9 mouse cellular contexts compared by ENCODE assay signal in genomic region chr15:77359486-77359885, GRCm38 (mm10). TPM values are rescaled to one million over a fixed set of nuclear protein-coding genes. Genes with fewer than 3 reads are reported as not detected.
DNase-seq lines count a peak whose midpoint lies in the region; TF ChIP-seq lines count a peak whose summit lies in the region.
"Had no signal": no experiment of that assay in that cellular context is flagged by ENCODE, and none has a peak within 500 bp of the region (broad histone marks: within the 10 kb centered on the region; RNA-seq: fewer than 3 reads in every experiment).

No protein-coding gene starts in this region.

- DNase-seq in lung, adult 2 months = no peak
- no peak for DNase-seq in lung, postnatal 14 days
- peak; percentile 73 for DNase-seq in gastrocnemius, postnatal 14 days
- DNase-seq in kidney, adult 8-10 months = peak; percentile 39 to 65
- DNase-seq in right cerebral cortex, postnatal 36 days (ENCODE audit: low spot score in 2 of 2) = no peak
- no peak for DNase-seq in left cerebral cortex, adult 8-10 months (ENCODE audit: low spot score in 2 of 2)
- no peak for DNase-seq in right cerebral cortex, postnatal 10 days (ENCODE audit: low spot score in 2 of 2)

- H3K4me2 ChIP-seq in myocyte (ENCODE audit: low read depth) = peak overlapping the region; percentile 80

- intact Hi-C loops in gastrocnemius, postnatal 14 days (cut with DNase I; ENCODE audit: low total_unique reads) = loop anchor here (5.0 kb wide), 1 partner anchor 132 kb away; no protein-coding TSS in a partner anchor

- no peak for TF ChIP-seq CTCF in lung, adult 2 months (IDR thresholded peaks at IDR 0.05; ENCODE audit: insufficient read depth, low read length)

- no peaks in the 10 kb centered on the region for H3K27me3 ChIP-seq in myocyte (ENCODE audit: control insufficient read depth, insufficient read depth, insufficient read length)

- 42% methylated on average over 9 of the region's 9 CpGs for WGBS in lung, adult 2 months

- peak overlapping the region; percentile 33 for H3K4me3 ChIP-seq in lung, adult 2 months (replicated peaks; ENCODE audit: extremely low read depth, low read depth, low read length)
- H3K4me3 ChIP-seq in myocyte = peak overlapping the region; percentile 13

- peaks cover 7% of the 10 kb centered on the region for H3K4me1 ChIP-seq in lung, adult 2 months (ENCODE audit: control insufficient read depth, insufficient read depth, low read length)

- no peak overlapping the region for H3ac ChIP-seq in myocyte (ENCODE audit: control insufficient read depth, insufficient read length)

- peak; percentile 47; the same call in 1 of the 2 replicates for TF ChIP-seq POLR2A in lung, adult 2 months (IDR thresholded peaks at IDR 0.05; ENCODE audit: borderline replicate concordance, extremely low read depth, low read depth, low read length)
- TF ChIP-seq POLR2A in myocyte (IDR thresholded peaks at IDR 0.05; ENCODE audit: insufficient read length, low read depth) = no peak

- no peaks in the 10 kb centered on the region for H3K79me2 ChIP-seq in myocyte (ENCODE audit: control insufficient read depth, insufficient read depth)

- H3K36me3 ChIP-seq in myocyte (ENCODE audit: control insufficient read depth, insufficient read depth) = no peaks in the 10 kb centered on the region

TF ChIP-seq in myocyte, 11 proteins besides CTCF, POLR2A, EP300 and RAD21:
- TF ChIP-seq MYOD1 (IDR thresholded peaks at IDR 0.05; ENCODE audit: control insufficient read depth in 1 of 3, insufficient read length in 2 of 3, low read depth in 2 of 3) = no peak
- no peak for TF ChIP-seq POLR2AphosphoS2 (IDR thresholded peaks at IDR 0.05; ENCODE audit: insufficient read length, low read depth)
- no peak for TF ChIP-seq REST (IDR thresholded peaks at IDR 0.05; ENCODE audit: insufficient read depth, insufficient read length)
- TF ChIP-seq USF1 (IDR thresholded peaks at IDR 0.05; ENCODE audit: low read depth) = no peak
- no peak for TF ChIP-seq TCF12 (IDR thresholded peaks at IDR 0.05; ENCODE audit: insufficient read depth, poor library complexity, severe bottlenecking)
- no peak for TF ChIP-seq MYOG (IDR thresholded peaks at IDR 0.05; ENCODE audit: control insufficient read depth in 1 of 3, insufficient read depth in 1 of 3, insufficient read length in 2 of 3, low read depth in 2 of 3)
- no peak for TF ChIP-seq TCF3 (IDR thresholded peaks at IDR 0.05; ENCODE audit: insufficient read length, low read depth)
- TF ChIP-seq E2F4 (IDR thresholded peaks at IDR 0.05; ENCODE audit: insufficient read depth) = no peak
- no peak for TF ChIP-seq CEBPB (IDR thresholded peaks at IDR 0.05; ENCODE audit: insufficient read depth, poor library complexity, severe bottlenecking)
- no peak for TF ChIP-seq SRF (IDR thresholded peaks at IDR 0.05; ENCODE audit: control insufficient read depth, insufficient read length, low read depth)
- no peak for TF ChIP-seq MAX (IDR thresholded peaks at IDR 0.05; ENCODE audit: low read depth)

RNA-seq across cellular contexts. Expression of gene Apol7a, which starts 39.4 kb away (rescaled TPM):
- polyA plus RNA-seq in lung, adult 2 months (2012; rRNA removed) = 0.31 and 0.38 TPM in 2 replicates
- total RNA-seq in gastrocnemius, postnatal 14 days (2021) = under 1 TPM; 0.29 to 0.51 TPM
- 0.18 TPM for polyA plus RNA-seq in myocyte (2012; fragmentation: generic; extraction: Trizol)
- total RNA-seq in left cerebral cortex, adult 8-10 months (2022) = under 1 TPM; 0.18 to 0.48 (median 0.29) TPM
- total RNA-seq: hematopoietic stem cell, adult 5-6 weeks had no signal

RNA-seq across cellular contexts. Expression of gene Apol9a, which starts 51.4 kb away (rescaled TPM):
- polyA plus RNA-seq in lung, adult 2 months (2012; rRNA removed) = 0.80 and 1.3 TPM in 2 replicates
- total RNA-seq in gastrocnemius, postnatal 14 days (2021) = not detected
- 16.3 TPM for polyA plus RNA-seq in myocyte (2012; fragmentation: generic; extraction: Trizol)
- total RNA-seq in left cerebral cortex, adult 8-10 months (2022) = under 1 TPM in 2 of 4 experiments, not detected in 2; 0.26 to 0.71 TPM
- total RNA-seq: hematopoietic stem cell, adult 5-6 weeks had no signal

RNA-seq across cellular contexts. Expression of gene Rbfox2, which starts 52.7 kb away (rescaled TPM):
- 65.0 and 72.0 TPM in 2 replicates for polyA plus RNA-seq in lung, adult 2 months (2012; rRNA removed)
- 100 to 1,000 TPM; 104 to 121 TPM for total RNA-seq in gastrocnemius, postnatal 14 days (2021)
- 136 TPM for polyA plus RNA-seq in myocyte (2012; fragmentation: generic; extraction: Trizol)
- total RNA-seq in left cerebral cortex, adult 8-10 months (2022) = 100 to 1,000 TPM; 211 to 245 (median 225) TPM

Comparison
In these comparisons a context has a peak if more than half of its experiments do, and no peak if none do; other contexts are left out.
1. DNase-seq: peak in gastrocnemius, postnatal 14 days (single experiment) and kidney, adult 8-10 months (2 of 2); none in lung, adult 2 months (single experiment), lung, postnatal 14 days (single experiment), right cerebral cortex, postnatal 36 days (0 of 2), left cerebral cortex, adult 8-10 months (0 of 2) and right cerebral cortex, postnatal 10 days (0 of 2).